Mouse (Mus musculus) heart, embryonic 11.5 days (tissue): ENCODE results near the gene Olfr1264. TPM values are rescaled to one million over a fixed set of nuclear protein-coding genes. Genes with fewer than 3 reads are reported as not detected.

ENCODE experiments used
- ATAC-seq: fragments of 200-750 bp; cut with Nextera tagmentation; replicated peaks from 2 replicates; pipeline ENCODE4 v1.8.0; 2017; ENCODE audit warnings: moderate library complexity; ENCODE audit not compliant: insufficient number of reproducible peaks, low FRiP score, low TSS enrichment
- H3K27ac ChIP-seq: fragments of 300-500 bp; sonication (generic); 2 replicates; pipeline ENCODE4 v1.5.1; 2014; ENCODE audit warnings: mild to moderate bottlenecking, low read depth, low read length
- H3K27me3 ChIP-seq: fragments of 300-500 bp; sonication (generic); 2 replicates; pipeline ENCODE4 v1.6.1; 2014; ENCODE audit warnings: mild to moderate bottlenecking, low read length, mixed read lengths; ENCODE audit not compliant: control insufficient read depth, insufficient read depth
- H3K36me3 ChIP-seq: fragments of 300-500 bp; sonication (generic); 2 replicates; pipeline ENCODE4 v1.6.1; 2014; ENCODE audit warnings: mild to moderate bottlenecking, low read length, moderate library complexity, mixed read lengths; ENCODE audit not compliant: control insufficient read depth, insufficient read depth
- H3K4me1 ChIP-seq: fragments of 300-500 bp; sonication (generic); 2 replicates; pipeline ENCODE4 v1.6.1; 2014; ENCODE audit warnings: low read length; ENCODE audit not compliant: control insufficient read depth, insufficient read depth
- H3K4me2 ChIP-seq: fragments of 300-500 bp; sonication (generic); 2 replicates; pipeline ENCODE4 v1.6.1; 2014; ENCODE audit warnings: mild to moderate bottlenecking, moderate library complexity
- H3K4me3 ChIP-seq: fragments of 300-500 bp; sonication (generic); 2 replicates; pipeline ENCODE4 v1.5.1; 2014; ENCODE audit warnings: low read depth, low read length
- H3K9ac ChIP-seq: fragments of 300-500 bp; sonication (generic); 2 replicates; pipeline ENCODE4 v1.6.1; 2014; ENCODE audit warnings: mild to moderate bottlenecking, low read depth, low read length, moderate library complexity
- H3K9me3 ChIP-seq: fragments of 300-500 bp; sonication (generic); replicated peaks from 2 replicates; pipeline ENCODE4 v1.6.1; 2016; ENCODE audit warnings: low read length; ENCODE audit not compliant: control insufficient read depth
- WGBS: fragments of 180-500 bp; shearing (Covaris S2); extraction: QIAGEN DNeasy Blood & Tissue Kit; methylation state at CpG from one replicate; pipeline ENCODE4 v1.1.7; 2014; ENCODE audit not compliant: insufficient replicate concordance; 5-methylcytosine and 5-hydroxymethylcytosine counted together
- polyA plus RNA-seq: library from polyadenylated mRNA; unstranded; fragments of >200 nt; fragmentation: Nextera tagmentation; extraction: Ambion mirVana; gene quantifications from 2 replicates; pipeline ENCODE4 v1.2.1, GENCODE M21; 2014

The Olfr1264 gene
- polyA plus RNA-seq, result not detected in 2 replicates

GRCm38 (mm10) chr2:90025477-90025876 lies at the start of gene Olfr1264:
Gene Olfr1264 (minus strand): TSS chr2:90025577.
- no peak within 1 kb of the TSS for H3K27ac ChIP-seq
- H3K27me3 ChIP-seq, result no peaks in the 10 kb centered on the region
- no peaks in the 10 kb centered on the region for H3K9me3 ChIP-seq
- ATAC-seq, result no peak
- no peak within 1 kb of the TSS for H3K4me3 ChIP-seq
- H3K36me3 ChIP-seq, result no peaks in the 10 kb centered on the region
- H3K9ac ChIP-seq, result no peak within 1 kb of the TSS
- 70% methylated on average over 2 of the region's 2 CpGs for WGBS
- no peaks in the 10 kb centered on the region for H3K4me1 ChIP-seq
- H3K4me2 ChIP-seq, result no peak within 1 kb of the TSS

- ATAC-seq, result no peak
- 67% methylated on average over 2 of the region's 2 CpGs for WGBS
- Histone ChIP-seq H3K4me2 (no peak overlapping the region), H3K27ac (no peak overlapping the region), H3K36me3 (no peaks in the 10 kb centered on the region), H3K27me3 (no peaks in the 10 kb centered on the region), H3K9me3 (no peaks in the 10 kb centered on the region), H3K9ac (no peak overlapping the region), H3K4me3 (no peak overlapping the region), H3K4me1 (no peaks in the 10 kb centered on the region)
Observed at GRCm38 (mm10) chr2:90070065-90070464, 44.7 kb upstream of the Olfr1264 start.

GRCm38 (mm10) chr2:90063494-90063893 lies 38.1 kb upstream of the Olfr1264 start, which contains the start of gene Olfr140:
Gene Olfr140 (minus strand): TSS chr2:90063594.
- H3K9me3 ChIP-seq, result no peaks in the 10 kb centered on the region
- no peak within 1 kb of the TSS for H3K4me3 ChIP-seq
- no peaks in the 10 kb centered on the region for H3K36me3 ChIP-seq
- no peak within 1 kb of the TSS for H3K9ac ChIP-seq
- H3K27ac ChIP-seq, result no peak within 1 kb of the TSS
- no peaks in the 10 kb centered on the region for H3K27me3 ChIP-seq
- ATAC-seq, result no peak
- no peak within 1 kb of the TSS for H3K4me2 ChIP-seq
- no peaks in the 10 kb centered on the region for H3K4me1 ChIP-seq

- no peak within 1 kb of the TSS for H3K9ac ChIP-seq
- no peaks in the 10 kb centered on the region for H3K27me3 ChIP-seq
- H3K27ac ChIP-seq, result no peak within 1 kb of the TSS
- ATAC-seq, result no peak
- H3K4me1 ChIP-seq, result no peaks in the 10 kb centered on the region
- H3K36me3 ChIP-seq, result no peaks in the 10 kb centered on the region
- H3K4me3 ChIP-seq, result no peak within 1 kb of the TSS
- H3K4me2 ChIP-seq, result no peak within 1 kb of the TSS
- no peaks in the 10 kb centered on the region for H3K9me3 ChIP-seq
Observed at GRCm38 (mm10) chr2:90035037-90035436, 9.7 kb upstream of the Olfr1264 start, which contains the start of gene Olfr1265. Gene Olfr1265 (plus strand): TSS chr2:90035337.

GRCm38 (mm10) chr2:90011831-90012230 lies 13.5 kb downstream of the Olfr1264 start, which contains the start of gene Olfr1263:
Gene Olfr1263 (plus strand): TSS chr2:90012131.
- Histone ChIP-seq H3K27ac (no peak within 1 kb of the TSS), H3K4me1 (no peaks in the 10 kb centered on the region), H3K9ac (no peak within 1 kb of the TSS), H3K4me3 (no peak within 1 kb of the TSS), H3K9me3 (no peaks in the 10 kb centered on the region), H3K27me3 (no peaks in the 10 kb centered on the region), H3K4me2 (no peak within 1 kb of the TSS), H3K36me3 (no peaks in the 10 kb centered on the region)
- 74% methylated on average over 2 of the region's 2 CpGs for WGBS
- ATAC-seq, result no peak

- no peaks in the 10 kb centered on the region for H3K4me1 ChIP-seq
- no peak within 1 kb of the TSS for H3K27ac ChIP-seq
- no peak within 1 kb of the TSS for H3K4me2 ChIP-seq
- ATAC-seq, result no peak
- no peaks in the 10 kb centered on the region for H3K36me3 ChIP-seq
- H3K9ac ChIP-seq, result no peak within 1 kb of the TSS
- H3K4me3 ChIP-seq, result no peak within 1 kb of the TSS
- H3K27me3 ChIP-seq, result no peaks in the 10 kb centered on the region
- no peaks in the 10 kb centered on the region for H3K9me3 ChIP-seq
Observed at GRCm38 (mm10) chr2:89999845-90000244, 25.5 kb downstream of the Olfr1264 start, which contains the start of gene Olfr1262. Gene Olfr1262 (plus strand): TSS chr2:90000145.

GRCm38 (mm10) chr2:89990921-89991320 lies 34.5 kb downstream of the Olfr1264 start, which contains the start of gene Olfr1261:
Gene Olfr1261 (plus strand): TSS chr2:89991221.
- Histone ChIP-seq H3K27ac (no peak within 1 kb of the TSS), H3K9me3 (no peaks in the 10 kb centered on the region), H3K27me3 (no peaks in the 10 kb centered on the region), H3K9ac (no peak within 1 kb of the TSS), H3K4me3 (no peak within 1 kb of the TSS), H3K36me3 (no peaks in the 10 kb centered on the region), H3K4me1 (no peaks in the 10 kb centered on the region), H3K4me2 (no peak within 1 kb of the TSS)
- no peak for ATAC-seq

- H3K36me3 ChIP-seq, result no peaks in the 10 kb centered on the region
- no peak overlapping the region for H3K4me3 ChIP-seq
- no peaks in the 10 kb centered on the region for H3K27me3 ChIP-seq
- no peak for ATAC-seq
- H3K27ac ChIP-seq, result no peak overlapping the region
- H3K4me2 ChIP-seq, result no peak overlapping the region
- 81% methylated on average over 2 of the region's 2 CpGs for WGBS
- no peaks in the 10 kb centered on the region for H3K4me1 ChIP-seq
- H3K9me3 ChIP-seq, result no peaks in the 10 kb centered on the region
- H3K9ac ChIP-seq, result no peak overlapping the region
Observed at GRCm38 (mm10) chr2:89977709-89978108, 47.7 kb downstream of the Olfr1264 start.

- no peaks in the 10 kb centered on the region for H3K36me3 ChIP-seq
- 71% methylated on average over 2 of the region's 2 CpGs for WGBS
Observed at GRCm38 (mm10) chr2:89974184-89974583, 51.2 kb downstream of the Olfr1264 start, which contains the start of gene Olfr1260. Gene Olfr1260 (plus strand): TSS chr2:89974340.

More at GRCm38 (mm10) chr2:89974184-89974583, 51.2 kb downstream of the Olfr1264 start, which contains the start of gene Olfr1260:
- ATAC-seq, result no peak
- no peak within 1 kb of the TSS for H3K4me2 ChIP-seq
- H3K9ac ChIP-seq, result no peak within 1 kb of the TSS
- H3K4me1 ChIP-seq, result no peaks in the 10 kb centered on the region
- H3K27me3 ChIP-seq, result no peaks in the 10 kb centered on the region
- H3K27ac ChIP-seq, result no peak within 1 kb of the TSS
- no peak within 1 kb of the TSS for H3K4me3 ChIP-seq
- no peaks in the 10 kb centered on the region for H3K9me3 ChIP-seq
